Mouse (Mus musculus) heart, postnatal 4 days (tissue): ENCODE data around the gene Gm9803. TPM values are rescaled to one million over a fixed set of nuclear protein-coding genes. Genes with fewer than 3 reads are reported as not detected.

Source experiments
- total RNA-seq, 2 experiments: library from RNA; stranded (reverse); gene quantifications; 2 replicates each; pipeline ENCODE4 v1.2.3; 2021

Gene Gm9803
- total RNA-seq, 2 experiments from 2014 or later = 5.8 to 6.4 TPM

Other genes starting within 250 kb of the Gm9803 start
- gene Bend3, start 45.3 kb upstream of the Gm9803 start, total RNA-seq = 10 to 100 TPM; 13.8 to 15.2 TPM
- gene 1700021F05Rik, start 16.9 kb downstream of the Gm9803 start, total RNA-seq = 10 to 100 TPM; 89.9 to 94.5 TPM
- 10 to 100 TPM; 14.6 to 22.6 TPM for gene Cd24a, start 54.2 kb downstream of the Gm9803 start, total RNA-seq